Mouse (Mus musculus): ENCODE results near the gene Gm2431.
A peak's percentile ranks its signal among the peaks of the same experiment; 100 is the strongest.
"Not testable (repeated sequence)": the region's sequence is repeated elsewhere in the genome, so short reads cannot be mapped to it uniquely, and the experiment has no call there.

Gm2431 gene

DNA sequence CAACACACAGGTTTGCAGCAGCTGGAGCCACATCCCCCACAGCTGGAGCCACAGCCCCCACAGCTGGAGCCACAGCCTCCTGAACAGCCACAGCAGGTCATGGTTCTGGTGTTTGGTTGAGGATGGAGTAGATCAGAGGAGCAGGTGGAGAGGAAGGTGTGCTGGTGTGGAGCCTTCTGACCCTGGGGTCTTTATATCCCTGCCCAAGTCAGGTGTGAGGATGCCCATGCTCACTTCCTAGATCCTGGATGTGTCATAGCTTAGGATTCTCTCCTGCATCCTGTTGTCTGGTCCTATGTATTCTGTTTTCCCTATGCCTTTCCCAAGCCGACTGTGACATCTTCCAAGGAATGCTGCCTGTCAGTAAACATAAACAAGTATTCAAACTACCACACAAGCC, at the start of gene Gm2431:
TSS of gene Gm2431 (minus strand) at position 101 of the 400 bp plus-strand sequence.
- not testable (repeated sequence) for DNase-seq

DNA sequence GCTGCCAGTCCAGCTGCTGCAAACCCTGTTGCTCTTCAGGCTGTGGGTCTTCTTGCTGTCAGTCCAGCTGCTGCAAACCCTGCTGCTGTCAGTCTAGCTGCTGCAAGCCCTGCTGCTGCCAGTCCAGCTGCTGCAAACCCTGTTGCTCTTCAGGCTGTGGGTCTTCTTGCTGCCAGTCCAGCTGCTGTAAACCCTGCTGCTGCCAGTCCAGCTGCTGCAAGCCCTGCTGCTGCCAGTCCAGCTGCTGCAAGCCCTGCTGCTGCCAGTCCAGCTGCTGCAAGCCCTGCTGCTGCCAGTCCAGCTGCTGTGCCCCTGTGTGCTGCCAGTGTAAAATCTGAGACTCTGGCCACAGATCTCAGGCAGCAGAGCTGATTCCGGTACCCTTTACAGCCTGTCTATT, 45.8 kb upstream of the Gm2431 start:
- DNase-seq = not testable (repeated sequence)

DNA sequence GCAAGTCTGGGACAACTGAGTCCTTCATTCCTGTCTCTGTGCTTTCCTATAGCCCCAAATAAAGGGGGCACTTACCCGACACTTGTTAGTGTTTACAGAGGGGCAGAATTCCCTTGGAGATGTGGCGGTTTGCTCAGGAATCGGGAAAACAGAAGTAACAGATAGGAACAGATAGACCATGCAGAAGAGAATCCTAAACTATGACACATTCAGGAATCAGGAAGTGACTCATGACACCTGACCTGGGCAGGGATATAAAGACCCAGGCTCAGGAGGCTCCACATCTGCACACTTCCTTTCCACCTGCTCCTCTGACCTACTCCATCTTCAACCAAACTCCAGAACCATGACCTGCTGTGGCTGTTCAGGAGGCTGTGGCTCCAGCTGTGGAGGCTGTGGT, 45.1 kb upstream of the Gm2431 start, which contains the start of gene Krtap5-4:
TSS of gene Krtap5-4 (plus strand) at position 301 of the 400 bp plus-strand sequence.
- no peak for DNase-seq

DNA sequence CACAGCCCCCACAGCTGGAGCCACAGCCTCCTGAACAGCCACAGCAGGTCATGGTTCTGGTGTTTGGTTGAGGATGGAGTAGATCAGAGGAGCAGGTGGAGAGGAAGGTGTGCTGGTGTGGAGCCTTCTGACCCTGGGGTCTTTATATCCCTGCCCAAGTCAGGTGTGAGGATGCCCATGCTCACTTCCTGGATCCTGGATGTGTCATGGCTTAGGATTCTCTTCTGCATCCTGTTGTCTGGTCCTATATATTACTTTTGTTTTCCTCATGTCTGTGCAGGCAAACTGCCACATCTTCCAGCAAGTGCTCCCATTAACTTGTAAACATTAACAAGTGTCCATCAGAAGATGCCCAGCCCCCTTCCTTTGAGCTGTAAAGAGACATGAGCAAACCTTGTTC, 38.9 kb upstream of the Gm2431 start, which contains the start of gene Krtap5-1:
TSS of gene Krtap5-1 (minus strand) at position 101 of the 400 bp plus-strand sequence.
- DNase-seq = peak in 1 of 2 experiments; percentile 5

DNA sequence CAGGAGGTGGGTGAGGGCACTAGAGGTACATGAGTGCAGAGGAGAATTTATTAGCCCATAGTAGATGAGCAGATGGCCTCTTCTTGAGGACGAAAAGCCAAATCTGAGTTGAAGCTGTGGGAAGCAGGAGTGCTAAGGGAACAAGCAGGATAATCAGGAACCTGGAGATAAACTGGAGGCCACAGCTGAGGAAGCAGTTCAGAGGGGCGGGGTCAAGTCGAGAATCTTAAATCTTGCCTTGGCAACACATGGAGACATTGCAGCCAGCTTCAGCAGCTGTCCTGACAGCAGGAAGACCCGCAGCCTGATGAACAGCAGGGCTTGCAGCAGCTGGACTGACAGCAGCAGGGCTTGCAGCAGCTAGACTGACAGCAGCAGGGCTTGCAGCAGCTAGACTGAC, 38.0 kb upstream of the Gm2431 start:
- DNase-seq = peak in 1 of 2 experiments; percentile 32

DNA sequence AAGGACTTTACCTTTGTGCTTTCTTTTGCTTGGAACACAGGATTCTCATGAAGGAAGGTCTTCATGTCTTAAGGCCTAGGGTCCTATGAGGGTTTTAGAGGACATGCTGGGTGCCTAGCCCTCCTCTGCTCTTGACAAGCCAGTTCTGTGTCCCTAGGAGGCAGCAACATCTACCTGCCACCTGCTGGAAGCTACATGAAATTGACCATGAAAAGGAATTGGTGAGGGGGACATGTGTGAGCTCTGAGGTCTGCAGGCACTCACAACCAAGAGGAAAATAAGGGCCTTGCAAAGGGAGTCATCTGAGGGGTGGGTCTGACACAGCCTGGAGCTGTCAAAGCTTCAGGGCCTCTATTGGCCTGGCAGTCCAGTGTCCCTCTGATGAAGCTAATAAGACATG, 37.3 kb upstream of the Gm2431 start:
- no peak for DNase-seq

DNA sequence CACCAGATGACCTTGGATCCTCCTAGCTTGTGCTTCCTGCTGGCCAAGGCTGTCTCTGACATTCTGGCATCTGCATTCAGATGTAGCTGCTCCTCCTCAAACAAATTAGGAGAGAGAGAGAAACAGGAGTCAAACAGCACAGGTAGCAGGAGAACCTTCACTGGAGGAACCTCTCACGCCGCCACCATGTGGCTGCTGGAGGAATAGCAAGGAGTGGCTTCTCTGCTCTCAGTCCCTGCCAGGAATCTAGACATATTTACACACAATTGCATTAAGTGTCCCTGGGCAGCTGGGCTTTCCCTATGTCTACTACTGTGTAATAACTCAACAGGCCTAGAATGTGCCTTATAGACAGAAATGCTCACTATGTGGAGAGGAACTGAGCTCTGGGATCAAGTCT, 35.7 kb upstream of the Gm2431 start:
- DNase-seq = peak; percentile 30 to 39

DNA sequence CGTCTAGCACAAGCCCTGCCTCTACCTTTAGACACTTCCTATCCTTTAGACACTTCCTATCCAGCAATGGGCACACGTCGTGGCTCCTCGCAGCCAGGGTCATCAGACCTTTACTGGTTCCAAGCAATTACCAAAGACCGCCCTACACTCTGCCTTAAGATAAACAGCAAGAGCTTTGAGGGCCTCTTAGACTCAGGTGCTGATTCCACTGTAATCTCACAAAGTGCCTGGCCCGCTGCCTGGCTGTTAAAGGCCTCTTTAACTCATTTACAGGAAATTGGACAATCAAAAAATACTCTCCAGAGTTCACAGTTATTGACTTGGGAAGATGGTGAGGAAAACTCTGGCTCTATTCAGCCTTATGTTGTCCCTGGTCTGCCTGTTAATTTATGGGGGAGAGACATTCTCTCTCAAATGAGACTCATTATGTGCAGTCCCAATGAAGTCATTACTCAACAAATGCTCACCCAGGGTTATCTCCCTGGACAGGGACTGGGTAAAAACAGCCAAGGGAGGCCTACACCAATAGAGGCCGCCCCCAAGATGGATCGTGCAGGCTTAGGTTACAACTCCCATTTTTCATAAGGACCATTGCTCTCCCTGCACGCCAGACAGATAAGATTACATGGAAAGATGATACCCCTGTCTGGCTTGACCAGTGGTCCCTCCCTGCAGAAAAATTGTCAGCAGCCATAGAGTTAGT, 27.9 kb upstream of the Gm2431 start:
- DNase-seq = not testable (repeated sequence)

DNA sequence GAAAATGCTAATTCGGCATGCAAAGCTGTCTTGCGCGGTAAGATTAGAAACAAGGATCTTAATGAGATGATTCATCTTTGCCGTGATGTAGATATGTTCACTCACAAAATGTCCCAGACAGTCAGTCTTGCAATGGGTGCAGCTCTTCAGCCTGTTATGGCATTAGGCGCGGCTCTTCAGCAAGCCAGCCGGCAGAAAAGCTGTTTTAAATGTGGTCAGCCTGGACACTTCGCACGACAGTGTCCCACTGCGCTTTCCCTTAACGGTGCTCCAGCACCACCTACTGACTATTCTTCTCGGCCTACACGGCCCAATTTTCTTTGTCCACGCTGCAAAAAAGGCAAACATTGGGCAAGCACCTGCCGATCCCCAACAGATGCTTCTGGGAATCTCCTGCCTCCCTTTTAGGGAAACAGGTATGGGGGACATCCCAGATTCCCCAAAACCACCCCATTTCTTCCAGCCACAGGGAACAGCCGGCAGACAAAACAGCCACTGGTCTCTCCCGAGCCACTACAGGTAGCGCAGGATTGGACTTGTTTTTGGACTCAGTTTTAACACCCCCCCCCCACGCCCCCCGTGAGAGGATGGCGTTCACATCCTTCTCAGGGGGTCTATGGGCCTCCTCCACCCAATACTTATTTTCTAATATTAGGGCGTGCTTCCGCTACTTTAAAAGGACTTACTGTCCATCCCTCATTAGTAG, 27.1 kb upstream of the Gm2431 start:
- peak; percentile 41 to 57 for DNase-seq

DNA sequence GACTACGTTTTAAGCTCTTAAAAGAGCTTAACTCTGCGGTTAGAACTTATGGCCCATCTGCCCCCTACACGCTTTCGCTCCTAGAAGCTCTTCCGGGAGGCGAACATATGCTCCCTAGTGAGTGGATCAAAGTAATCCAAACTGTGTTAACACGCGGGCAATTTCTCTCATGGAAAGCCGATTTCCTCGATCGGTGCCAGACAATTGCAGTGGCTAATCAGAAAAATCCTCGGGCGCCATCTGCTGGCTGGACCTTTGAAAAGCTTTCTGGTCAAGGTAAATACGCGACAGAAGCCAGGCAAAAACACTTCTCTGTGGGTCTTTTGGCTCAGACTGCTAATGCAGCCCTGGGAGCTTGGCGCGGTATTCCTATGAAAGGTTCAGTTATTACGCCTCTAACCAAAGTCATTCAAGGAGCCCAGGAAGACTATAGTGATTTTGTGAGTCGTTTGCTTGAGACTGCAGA, 26.5 kb upstream of the Gm2431 start:
- DNase-seq = peak; percentile 91 to 97

DNA sequence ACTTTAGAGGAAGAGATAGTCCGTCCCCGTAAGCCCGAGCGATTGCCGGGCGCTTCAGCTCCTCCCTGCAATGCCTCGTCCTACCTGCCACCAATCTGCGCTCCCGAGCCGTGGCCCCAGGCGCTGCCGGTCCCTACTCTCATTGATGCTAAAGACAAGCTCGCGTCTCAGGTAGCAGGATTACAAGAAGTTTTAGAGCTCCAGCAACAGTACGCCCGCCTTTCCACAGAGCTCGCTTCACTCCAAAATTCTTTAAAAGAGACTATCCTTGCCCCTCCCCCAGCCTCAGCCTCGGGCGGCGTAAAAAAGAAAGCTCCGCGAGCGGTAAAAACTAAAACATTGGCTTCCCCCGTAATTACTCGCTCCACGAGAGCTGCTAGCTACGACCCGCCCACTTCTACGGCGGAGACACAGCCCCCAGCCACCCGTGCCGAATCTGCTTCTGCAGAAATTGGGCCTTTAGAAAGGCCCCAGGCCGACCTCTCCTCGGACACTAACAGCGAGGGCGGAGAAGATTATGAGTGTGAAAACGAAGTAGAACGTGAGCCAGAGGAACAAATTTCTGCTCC, 26.0 kb upstream of the Gm2431 start:
- peak; percentile 55 to 70 for DNase-seq

DNA sequence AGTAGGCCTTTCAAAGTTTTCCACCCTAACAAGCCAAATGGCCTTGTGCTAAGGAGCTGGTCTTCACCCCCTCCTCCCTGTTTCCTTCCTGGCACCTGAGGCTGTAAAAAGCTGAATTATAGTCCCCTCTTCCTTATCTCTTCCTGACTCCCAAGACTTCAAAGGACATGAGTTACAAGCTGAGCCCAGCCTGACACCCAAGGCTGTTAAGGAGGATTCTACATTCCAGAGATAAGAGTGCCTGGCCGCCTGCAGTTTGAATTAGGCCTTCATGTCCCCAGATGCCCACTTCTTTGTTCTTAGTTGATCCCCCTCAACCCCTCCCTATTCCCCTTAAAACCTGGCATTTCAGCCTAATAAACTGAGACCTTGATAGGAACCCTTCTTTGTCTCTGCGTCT, 24.7 kb upstream of the Gm2431 start:
- DNase-seq = peak in 1 of 2 experiments; percentile 42

DNA sequence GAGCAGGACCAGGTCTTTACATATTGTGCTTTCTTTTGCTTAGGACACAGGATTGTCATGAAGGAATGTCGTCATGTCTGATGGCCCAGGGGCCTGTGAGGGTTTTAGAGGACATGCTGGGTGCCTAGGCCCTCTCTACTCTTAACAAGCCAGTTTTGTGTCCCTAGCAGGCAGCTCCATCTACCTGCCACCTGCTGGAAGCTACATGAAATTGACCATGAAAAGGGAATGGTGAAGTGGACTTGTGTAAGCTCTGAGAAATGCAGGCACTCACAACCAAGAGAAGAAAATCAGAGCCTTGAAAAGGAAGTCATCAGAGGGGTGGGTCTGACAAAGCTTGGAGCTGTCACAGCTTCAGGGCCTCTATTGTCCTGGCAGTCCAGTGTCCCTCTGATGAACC, 21.1 kb upstream of the Gm2431 start:
- not testable (repeated sequence) for DNase-seq

DNA sequence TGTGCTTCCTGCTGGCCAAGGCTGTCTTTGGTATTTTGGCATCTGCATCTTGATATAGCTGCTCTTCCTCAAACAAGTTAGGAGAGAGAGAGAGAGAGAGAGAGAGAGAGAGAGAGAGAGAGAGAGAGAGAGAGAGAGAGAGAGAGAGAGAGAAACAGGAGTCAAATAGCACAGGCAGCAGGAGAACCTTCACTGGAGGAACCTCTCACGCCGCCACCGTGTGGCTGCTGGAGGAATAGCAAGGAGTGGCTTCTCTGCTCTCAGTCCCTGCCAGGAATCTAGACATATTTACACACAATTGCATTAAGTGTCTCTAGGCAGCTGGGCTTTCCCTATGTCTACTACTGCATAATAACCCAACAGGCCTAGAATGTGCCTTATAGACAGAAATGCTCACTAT, 20.0 kb upstream of the Gm2431 start:
- peak; percentile 65 to 77 for DNase-seq

DNA sequence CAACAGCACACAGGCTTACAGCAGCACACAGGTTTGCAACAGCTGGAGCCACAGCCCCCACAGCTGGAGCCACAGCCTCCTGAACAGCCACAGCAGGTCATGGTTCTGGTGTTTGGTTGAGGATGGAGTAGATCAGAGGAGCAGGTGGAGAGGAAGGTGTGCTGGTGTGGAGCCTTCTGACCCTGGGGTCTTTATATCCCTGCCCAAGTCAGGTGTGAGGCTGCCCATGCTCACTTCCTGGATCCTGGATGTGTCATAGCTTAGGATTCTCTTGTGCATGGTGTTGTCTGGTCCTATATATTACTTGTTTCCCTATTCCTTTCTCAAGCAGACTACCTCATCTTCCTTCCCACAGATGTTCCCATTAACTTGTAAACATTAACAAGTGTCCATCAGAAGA, 16.1 kb upstream of the Gm2431 start, which contains the start of gene Gm4559:
TSS of gene Gm4559 (minus strand) at position 101 of the 400 bp plus-strand sequence.
- not testable (repeated sequence) for DNase-seq

DNA sequence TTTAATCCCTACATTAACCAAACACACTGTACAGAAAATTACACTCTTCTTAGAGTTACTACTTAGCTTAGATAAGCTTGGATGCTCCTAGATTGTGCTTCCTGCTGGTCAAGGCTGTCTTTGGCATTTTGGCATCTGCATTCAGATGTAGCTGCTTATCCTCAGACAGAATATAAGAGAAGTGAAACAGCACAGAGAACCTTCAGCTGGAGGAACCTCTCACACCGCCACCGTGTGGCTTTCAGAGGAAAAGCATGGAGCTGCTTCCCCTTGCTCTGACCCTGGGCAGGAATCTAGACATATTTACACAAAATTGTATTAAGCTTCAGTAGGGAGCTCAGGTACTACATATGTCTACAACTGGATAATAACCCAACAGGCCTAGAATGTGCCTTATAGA, 2.6 kb downstream of the Gm2431 start:
- peak in 1 of 2 experiments; percentile 36 for DNase-seq

DNA sequence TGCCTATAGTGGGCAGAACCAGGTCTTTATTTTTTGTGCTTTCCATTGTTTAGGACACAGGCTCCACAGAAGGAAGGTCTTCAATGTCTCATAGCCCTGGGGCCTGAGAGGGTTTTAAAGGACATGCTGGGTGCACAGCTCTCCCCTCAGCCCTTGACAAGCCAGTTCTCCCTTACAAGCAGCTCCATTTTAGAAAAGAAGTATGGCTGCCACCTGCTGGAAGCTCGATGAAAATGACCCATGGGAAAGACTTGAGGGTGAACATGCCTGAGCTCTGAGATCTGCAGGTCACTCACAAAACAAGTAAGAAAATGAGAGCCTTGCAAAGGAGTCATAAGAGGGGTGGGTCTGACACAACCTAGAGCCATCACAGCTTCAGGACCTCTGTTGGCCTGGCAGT, 8.3 kb downstream of the Gm2431 start:
- DNase-seq = peak in 1 of 2 experiments; percentile 18

DNA sequence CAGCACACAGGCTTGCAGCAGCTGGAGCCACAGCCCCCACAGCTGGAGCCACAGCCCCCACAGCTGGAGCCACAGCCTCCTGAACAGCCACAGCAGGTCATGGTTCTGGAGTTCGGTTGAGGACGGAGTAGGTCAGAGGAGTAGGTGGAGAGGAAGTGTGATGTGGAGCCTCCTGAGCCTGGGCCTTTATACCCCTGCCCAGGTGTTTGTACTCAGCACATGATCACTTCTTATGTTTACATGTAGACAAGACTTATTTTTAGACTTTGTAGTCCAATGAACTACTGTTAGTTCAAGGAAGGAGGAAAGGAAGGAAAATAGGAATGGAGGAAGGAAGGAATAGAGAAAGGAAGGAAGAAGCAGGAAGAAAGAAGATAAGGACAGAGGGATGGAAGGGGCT, 17.2 kb downstream of the Gm2431 start, which contains the start of gene Gm40460:
TSS of gene Gm40460 (minus strand) at position 101 of the 400 bp plus-strand sequence.
- DNase-seq = no peak

DNA sequence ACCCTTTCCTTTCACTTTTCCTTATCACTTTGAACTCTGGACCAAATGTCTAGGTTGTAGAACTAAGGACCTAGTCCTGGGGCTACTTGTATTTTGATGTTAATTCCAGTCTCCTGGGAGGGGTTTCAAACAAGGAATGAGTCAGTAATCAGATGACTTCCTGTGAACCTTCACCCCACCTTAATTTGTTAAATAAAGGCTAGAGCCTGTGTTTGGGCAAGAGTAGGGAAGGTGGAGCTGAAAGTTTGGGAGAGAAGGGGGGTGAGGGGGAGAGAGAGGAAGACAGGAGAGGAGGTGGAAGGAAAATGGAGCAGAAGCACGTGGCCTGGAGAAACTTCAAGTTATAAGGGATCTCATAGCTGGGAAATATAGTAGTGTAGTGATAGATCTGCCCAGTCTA, 26.6 kb downstream of the Gm2431 start:
- no peak for DNase-seq

DNA sequence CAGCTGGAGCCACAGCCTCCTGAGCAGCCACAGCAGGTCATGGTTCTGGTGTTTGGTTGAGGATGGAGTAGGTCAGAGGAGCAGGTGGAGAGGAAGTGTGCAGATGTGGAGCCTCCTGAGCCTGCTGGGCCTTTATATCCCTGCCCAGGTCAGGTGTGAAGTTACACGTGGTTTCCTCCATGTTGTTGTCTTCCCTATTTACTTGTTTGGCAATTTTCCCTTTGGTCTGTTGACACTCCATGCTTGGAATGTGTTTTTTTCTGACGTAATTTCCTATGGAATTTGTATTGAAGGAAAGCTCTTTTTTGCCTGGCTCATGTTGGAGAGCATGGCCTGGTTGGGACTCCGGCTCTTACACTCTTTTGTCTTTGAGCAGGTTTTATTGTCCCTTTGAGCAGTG, 28.3 kb downstream of the Gm2431 start, which contains the start of gene Krtap5-5:
TSS of gene Krtap5-5 (minus strand) at position 101 of the 400 bp plus-strand sequence.
- not testable (repeated sequence) for DNase-seq

DNA sequence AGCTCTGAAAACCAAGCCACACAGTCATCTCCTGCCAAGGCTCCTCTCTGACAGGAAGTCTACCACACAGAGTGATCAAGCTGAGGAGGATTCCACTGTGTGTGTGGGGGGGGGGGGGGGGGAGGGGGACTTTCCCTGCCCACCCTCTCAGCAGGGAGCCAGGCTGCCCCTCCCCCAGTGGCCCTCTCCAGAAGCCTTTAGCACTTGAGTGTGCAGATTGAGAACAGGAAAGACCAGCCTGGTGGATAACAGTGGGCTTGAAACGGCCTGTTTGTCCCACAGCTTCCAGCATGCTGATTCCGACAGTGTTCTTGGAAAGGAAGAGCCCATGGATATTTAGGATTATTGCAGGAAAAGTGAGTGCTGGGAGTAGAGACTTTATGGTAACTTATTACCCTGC, 33.6 kb downstream of the Gm2431 start:
- DNase-seq = no peak

DNA sequence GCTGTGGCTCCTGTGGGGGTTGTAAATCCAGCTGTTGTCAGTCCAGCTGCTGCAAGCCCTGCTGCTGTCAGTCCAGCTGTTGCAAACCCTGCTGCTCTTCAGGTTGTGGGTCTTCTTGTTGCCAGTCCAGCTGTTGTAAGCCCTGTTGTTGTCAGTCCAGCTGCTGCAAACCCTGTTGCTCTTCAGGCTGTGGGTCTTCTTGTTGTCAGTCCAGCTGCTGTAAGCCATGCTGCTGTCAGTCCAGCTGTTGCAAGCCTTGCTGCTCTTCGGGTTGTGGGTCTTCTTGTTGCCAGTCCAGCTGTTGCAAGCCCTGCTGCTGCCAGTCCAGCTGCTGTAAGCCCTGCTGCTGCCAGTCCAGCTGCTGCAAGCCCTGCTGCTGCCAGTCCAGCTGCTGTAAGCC, 46.0 kb downstream of the Gm2431 start:
- not testable (repeated sequence) for DNase-seq

DNA sequence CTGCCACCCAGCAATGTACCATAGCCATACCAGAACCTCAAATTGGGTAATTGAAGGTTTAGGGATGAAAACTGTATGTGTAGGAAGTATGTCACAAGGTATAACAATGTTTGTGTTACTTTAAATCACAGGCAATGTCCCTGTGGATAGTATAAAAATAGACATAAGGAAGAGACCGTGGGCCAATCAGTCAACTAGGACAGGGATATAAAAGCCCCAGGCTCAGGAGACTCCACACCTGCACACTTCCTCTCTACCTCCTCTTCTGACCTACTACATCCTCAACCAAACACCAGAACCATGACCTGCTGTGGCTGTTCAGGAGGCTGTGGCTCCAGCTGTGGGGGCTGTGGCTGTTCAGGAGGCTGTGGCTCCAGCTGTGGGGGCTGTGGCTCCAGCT, 46.6 kb downstream of the Gm2431 start, which contains the start of gene Gm7579:
TSS of gene Gm7579 (plus strand) at position 301 of the 400 bp plus-strand sequence.
- no peak for DNase-seq

All from kidney, postnatal 25 days (tissue).